Mouse (Mus musculus): ENCODE results near the gene Ankzf1. TPM values are rescaled to one million over a fixed set of nuclear protein-coding genes. Genes with fewer than 3 reads are reported as not detected.

The Ankzf1 gene
- total RNA-seq, 2 experiments from 2014 or later: 21.9 to 27.8 TPM

GRCm38 (mm10) chr1:75185495-75185894 is 6.5 kb upstream of the Ankzf1 start:
- no peak for DNase-seq (ENCODE audit: low spot score in 2 of 2)
- intact Hi-C loops (cut with DNase I): no loop called here

- DNase-seq (ENCODE audit: low spot score in 2 of 2): no peak
- intact Hi-C loops (cut with DNase I): no loop called here
These were observed 4.8 kb upstream of the Ankzf1 start for GRCm38 (mm10) chr1:75187126-75187525.

DNA sequence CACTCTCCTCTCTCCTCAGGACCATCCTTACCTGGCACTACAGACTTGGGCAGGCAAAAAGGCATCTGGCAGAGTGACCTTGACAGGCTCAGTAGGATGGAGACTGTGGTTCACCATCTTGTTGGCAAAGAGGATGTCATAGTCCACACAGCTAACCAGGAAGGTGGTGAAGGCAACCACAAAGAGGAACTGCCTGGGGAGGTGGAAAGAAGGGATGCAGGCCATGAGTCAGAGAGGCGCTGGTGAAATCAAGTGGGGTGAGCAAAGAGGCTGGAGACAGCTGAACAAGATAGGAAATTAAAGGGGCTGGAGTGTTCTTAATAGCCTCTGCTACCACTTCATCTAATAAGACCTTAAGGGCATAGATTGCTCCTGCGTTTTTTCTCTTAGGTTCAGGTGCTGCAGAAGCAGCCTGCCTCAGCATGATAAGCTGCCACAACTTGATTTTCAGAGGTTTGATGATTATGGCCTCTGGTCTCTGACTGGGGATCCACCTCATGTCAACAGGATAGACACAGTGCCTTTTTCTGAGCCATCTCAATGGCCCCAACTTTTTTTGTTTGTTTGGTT is 4.0 kb upstream of the Ankzf1 start:
- intact Hi-C loops (cut with DNase I): no loop called here
- DNase-seq (ENCODE audit: low spot score in 2 of 2): no peak

DNA sequence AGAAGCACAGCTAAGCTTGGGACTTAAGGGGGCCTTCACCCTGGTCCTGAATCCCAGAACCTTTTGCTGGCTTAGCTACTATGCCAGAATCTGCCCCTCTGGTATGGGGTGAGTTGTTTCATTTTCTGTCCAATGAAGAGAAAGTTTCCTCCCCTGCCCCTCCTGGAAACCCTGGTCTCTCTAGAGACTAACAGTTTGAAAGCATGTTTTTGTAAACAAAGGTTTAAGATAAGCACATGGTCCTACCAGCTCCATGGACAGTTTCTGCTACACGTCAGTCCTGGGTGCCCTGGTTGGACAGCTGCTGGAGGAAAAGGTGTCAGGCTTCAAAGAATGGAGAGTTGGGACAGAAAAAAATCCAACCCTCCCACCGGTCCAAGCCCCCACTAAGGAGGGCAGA is 1.4 kb upstream of the Ankzf1 start:
- intact Hi-C loops (cut with DNase I): no loop called here
- DNase-seq (ENCODE audit: low spot score in 2 of 2): no peak

DNA sequence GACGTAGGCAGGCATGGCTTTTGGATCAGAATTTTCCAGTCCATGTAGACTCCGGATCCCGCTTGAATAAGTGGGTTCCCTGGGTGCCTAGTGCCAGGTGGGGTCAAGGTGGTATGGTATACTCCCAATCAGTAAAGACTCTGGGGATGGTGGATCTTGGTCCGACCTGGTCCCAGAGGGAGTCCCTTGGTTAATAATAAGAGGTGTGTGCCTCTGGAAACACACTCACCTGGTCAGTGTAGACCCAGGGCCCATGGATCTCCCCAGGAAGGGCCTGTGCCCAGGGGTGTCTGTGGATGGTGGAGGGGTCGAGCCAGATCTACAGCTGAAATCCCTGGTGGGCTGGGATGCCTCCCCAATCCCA is 711 bp upstream of the Ankzf1 start:
- intact Hi-C loops (cut with DNase I): no loop called here
- no peak for DNase-seq (ENCODE audit: low spot score in 2 of 2)

GRCm38 (mm10) chr1:75192452-75192851 is 501 bp downstream of the Ankzf1 start:
- intact Hi-C loops (cut with DNase I): loop anchor here (2.0 kb wide), 1 partner anchor 18 kb away; the partner anchor contains the start of genes Glb1l and Stk16
- DNase-seq (ENCODE audit: low spot score in 2 of 2): peak; percentile 36 to 56

GRCm38 (mm10) chr1:75201236-75201635 is 9.3 kb downstream of the Ankzf1 start:
- no peak for DNase-seq (ENCODE audit: low spot score in 2 of 2)
- intact Hi-C loops (cut with DNase I): no loop called here

DNA sequence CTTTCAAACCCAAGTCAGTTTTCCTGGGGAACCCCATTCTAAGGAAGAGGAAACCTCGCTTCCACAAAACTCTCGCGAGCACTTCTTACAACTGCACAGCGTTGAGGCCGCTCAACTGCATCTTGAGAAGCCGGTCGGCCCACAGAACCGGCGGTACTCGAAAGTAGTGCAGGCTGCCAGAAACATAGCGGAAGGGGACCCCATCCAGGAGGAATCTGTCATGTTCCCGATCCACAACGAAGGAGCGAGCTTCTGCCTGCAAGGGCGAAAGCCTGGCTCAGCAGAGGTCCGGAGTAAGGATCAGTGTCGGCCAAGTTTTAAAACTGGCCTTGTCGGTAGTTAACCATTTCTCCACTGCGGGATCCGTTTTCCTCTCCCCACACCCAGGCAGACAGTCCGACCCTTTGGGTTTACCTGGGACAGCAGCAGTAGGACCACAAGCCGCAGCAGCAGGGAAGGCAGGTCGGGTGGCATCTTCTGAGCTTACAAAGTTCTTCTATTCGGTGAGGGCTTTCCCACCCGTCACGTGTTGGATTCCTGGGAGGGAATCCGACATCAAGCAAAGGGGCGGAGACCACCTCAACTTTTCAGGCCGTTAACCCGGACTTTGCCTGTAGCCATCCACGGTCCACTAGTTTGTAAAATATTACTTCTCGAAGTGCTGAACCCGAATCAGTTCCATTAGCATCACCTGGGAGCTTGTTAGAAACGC is 17.2 kb downstream of the Ankzf1 start:
- intact Hi-C loops (cut with DNase I): no loop called here
- no peak for DNase-seq (ENCODE audit: low spot score in 2 of 2)

DNA sequence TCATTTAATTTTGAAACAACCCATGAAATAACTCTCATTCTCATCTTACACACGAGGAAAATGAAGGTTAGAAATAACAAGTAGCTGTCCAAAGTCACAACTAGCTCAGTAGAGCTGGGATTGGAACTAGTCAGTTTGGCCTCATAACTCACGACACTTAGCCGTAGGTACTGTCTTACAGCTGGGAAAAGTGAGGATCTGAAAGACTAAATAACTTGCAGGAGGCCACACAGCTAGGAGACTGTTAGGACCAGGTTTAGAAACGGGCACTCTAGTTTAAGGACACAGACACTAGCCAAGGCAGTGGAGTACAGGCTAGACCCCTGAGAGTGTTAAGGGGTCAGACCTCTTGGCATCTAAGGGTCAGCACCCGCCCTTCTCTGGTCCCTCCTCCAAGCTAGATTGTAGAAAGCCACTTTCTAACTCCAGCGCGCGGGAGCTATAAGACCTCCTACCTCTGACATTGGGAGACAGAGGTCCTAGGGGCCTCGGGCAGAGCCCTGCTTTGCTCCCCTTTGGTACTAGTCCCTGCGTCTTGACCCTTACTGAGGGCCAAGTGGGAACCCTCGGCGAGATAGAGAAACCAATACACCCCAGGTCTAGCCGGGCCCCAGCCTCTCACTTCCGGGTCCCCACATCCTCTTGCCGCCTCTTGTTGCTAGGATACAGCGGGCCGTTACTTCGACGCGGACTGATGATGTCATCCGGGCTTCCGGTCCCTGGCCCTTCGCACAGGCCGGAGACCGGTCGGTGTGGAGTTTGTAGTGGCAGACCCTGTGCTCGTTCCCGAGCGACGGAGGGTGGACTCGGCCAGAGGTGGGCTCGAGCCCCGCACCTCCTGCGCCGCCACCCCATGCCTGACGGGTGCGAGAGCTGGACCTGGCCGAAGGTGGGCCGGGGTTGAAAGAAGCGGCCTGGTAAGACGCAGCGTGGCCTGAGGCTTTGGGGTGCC is 18.5 kb downstream of the Ankzf1 start, which contains the start of the genes Glb1l and Stk16:
Gene Glb1l, minus strand, starts transcription at position 678 of the 952 bp plus-strand sequence.
Gene Stk16, plus strand, starts transcription at position 703 of the 952 bp plus-strand sequence.
- intact Hi-C loops (cut with DNase I): loop anchor here (2.0 kb wide), 2 partner anchors 18 to 26 kb away; partner anchors contain the start of genes Ankzf1, Atg9a and Dnajb2
- DNase-seq (ENCODE audit: low spot score in 2 of 2): peak; percentile 96 to 98

DNA sequence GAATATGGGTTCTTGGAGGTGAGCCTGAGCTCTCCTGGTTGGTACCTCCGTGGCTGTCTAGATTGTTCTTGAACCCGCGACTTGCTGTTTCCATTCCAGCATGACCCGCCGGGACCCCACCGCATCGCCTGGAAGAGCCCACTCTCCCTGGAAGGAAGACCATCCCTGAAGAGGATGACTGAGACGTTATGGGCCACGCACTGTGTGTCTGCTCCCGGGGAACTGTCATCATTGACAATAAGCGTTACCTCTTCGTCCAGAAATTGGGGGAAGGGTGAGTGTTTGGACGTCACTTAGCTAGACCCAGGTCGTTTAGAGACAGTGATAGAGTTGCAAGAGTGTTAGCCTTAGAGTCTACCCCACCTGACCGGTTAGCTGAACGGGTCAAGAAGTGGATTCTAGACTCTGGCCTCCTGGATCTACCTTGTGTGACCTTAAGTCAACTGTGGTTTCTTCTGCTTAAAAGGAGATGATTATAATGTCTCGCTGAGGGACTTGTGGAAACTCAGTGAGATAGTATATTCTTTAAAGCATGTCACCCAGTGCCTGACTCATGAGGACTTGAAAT is 19.3 kb downstream of the Ankzf1 start:
- no peak for DNase-seq (ENCODE audit: low spot score in 2 of 2)
- intact Hi-C loops (cut with DNase I): loop anchor here (2.0 kb wide), 2 partner anchors 18 to 26 kb away; partner anchors contain the start of genes Ankzf1, Atg9a and Dnajb2

- intact Hi-C loops (cut with DNase I): no loop called here
- DNase-seq (ENCODE audit: low spot score in 2 of 2): no peak
These were observed 20.6 kb downstream of the Ankzf1 start for GRCm38 (mm10) chr1:75212542-75212941.

DNA sequence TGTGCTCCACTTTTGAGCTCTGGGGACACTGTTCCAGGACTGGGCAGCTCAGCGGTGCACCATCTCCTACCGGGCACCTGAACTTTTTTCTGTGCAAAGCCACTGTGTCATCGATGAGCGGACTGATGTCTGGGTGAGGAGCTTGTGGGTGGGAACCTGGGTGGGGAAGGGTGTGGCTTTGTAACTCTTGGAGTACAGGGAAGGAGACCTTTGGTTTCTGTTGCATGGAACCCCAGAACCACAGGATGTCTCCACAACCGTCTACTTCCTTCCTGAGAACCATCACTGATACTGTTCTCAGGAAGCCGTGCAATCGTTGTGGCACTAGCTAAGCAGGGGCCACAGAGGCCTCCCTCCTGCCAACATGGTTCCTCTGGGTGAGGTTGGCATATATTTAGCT is 21.1 kb downstream of the Ankzf1 start:
- intact Hi-C loops (cut with DNase I): no loop called here
- no peak for DNase-seq (ENCODE audit: low spot score in 2 of 2)

DNA sequence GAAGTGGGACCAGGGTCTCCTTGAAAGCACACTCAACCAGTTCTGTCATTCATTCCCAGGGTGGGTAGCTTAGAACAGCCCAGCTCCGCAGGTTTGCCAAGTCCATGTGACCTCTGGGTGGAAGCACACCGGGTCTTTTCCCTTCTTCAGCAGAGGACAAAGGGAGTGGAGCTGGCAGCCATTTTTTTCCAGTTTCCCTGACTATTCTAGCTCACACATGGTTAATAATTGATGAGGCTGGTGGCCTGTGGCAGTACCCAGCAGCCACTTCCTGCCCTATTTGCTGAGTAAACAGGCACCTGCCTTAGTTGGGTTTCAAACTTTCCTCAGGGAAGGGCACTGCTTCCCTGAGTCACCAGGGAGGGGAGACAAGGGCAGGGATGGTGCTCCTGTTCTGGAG is 22.5 kb downstream of the Ankzf1 start:
- intact Hi-C loops (cut with DNase I): no loop called here
- no peak for DNase-seq (ENCODE audit: low spot score in 2 of 2)

DNA sequence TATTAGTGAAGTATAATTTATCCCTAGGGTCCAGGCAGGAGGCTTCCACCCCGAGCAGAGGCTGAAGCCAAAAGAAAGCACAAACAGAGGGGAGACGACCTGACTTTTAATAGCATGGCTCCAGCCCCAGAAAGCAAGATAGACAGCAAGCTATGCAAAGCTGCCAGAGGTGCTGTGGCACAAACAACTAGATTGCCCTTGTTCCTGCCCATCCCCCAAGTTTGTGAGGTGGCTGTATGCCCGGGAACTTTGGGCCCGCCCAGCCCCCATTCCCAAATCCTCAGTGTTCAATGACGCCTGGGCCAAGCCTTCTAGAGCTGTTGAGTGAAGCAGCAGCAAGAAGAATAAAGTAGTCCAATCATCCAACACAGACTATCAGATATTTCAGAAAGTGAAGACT is 22.9 kb downstream of the Ankzf1 start:
- intact Hi-C loops (cut with DNase I): no loop called here
- DNase-seq (ENCODE audit: low spot score in 2 of 2): peak; percentile 41 to 69

DNA sequence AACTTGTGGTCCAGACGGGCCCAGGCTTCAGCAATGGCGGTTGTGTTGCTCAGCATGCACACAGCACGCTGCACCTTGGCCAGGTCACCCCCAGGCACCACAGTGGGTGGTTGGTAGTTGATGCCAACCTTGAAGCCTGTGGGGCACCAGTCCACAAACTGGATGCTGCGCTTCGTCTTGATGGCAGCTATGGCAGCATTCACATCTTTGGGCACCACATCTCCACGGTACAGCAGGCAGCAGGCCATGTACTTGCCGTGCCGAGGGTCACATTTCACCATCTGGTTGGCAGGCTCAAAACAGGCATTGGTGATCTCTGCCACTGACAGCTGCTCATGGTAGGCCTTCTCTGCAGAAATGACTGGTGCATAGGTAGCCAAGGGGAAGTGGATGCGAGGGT is 23.8 kb downstream of the Ankzf1 start:
- DNase-seq (ENCODE audit: low spot score in 2 of 2): no peak
- intact Hi-C loops (cut with DNase I): no loop called here

DNA sequence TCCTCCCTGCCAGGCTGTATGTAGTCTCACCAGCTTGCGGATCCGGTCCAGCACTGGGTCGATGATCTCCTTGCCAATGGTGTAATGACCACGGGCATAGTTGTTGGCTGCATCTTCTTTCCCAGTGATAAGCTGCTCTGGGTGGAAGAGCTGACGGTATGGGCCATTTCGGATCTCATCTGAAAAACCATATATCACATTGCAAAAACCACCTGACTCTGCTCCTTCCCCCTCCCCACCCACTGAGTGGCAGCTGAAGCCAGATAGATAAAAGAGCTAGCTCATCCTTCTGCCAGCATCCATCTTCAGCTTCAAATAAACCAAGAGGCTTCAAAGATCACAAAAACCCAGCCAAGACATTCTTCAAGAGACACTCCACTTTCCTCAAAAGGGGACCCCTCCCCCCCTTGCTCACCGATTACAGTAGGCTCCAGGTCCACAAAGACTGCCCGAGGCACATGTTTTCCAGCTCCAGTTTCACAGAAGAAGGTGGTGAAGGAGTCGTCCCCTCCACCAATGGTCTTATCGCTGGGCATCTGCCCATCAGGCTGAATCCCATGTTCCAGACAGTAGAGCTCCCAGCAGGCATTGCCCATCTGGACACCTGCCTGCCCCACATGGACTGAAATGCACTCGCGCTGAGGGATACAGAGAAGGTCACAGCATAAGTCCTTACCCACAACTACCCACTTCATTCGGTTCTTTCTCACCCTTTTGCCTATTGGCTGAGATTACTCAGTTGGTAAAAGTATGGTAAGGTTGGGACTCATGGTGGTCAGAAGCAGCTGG is 25.0 kb downstream of the Ankzf1 start:
- DNase-seq (ENCODE audit: low spot score in 2 of 2): no peak
- intact Hi-C loops (cut with DNase I): no loop called here

DNA sequence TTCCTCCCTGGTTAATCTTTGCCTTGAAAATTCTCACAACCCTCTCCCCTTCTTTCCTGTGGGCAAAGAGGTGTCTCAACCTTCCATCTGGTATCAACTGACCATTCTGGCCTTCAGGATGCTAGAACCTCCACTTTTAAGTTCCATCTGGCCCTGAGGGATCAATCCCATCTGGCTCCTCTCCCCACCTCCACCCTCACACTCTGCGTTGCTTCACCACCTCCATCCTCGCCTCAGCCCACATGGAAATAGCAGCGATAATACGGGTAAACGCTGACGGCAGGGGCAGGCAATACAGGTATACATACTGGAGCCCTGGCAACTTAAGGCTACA is 25.9 kb downstream of the Ankzf1 start:
- intact Hi-C loops (cut with DNase I): no loop called here
- DNase-seq (ENCODE audit: low spot score in 2 of 2): peak; percentile 38 to 65

GRCm38 (mm10) chr1:75218227-75219001 is 26.5 kb downstream of the Ankzf1 start:
- peak; percentile 69 to 89 for DNase-seq (ENCODE audit: low spot score in 2 of 2)
- intact Hi-C loops (cut with DNase I): loop anchor here (1.0 kb wide), 1 partner anchor 18 kb away; the partner anchor contains the start of gene Dnajb2

Measured in left cerebral cortex, postnatal 25 days (tissue).